Mouse (Mus musculus) kidney, postnatal 0 days (tissue): ENCODE results near the gene Hdac4. TPM values are rescaled to one million over a fixed set of nuclear protein-coding genes. Genes with fewer than 3 reads are reported as not detected.
A peak's percentile ranks its signal among the peaks of the same experiment; 100 is the strongest.

ENCODE experiments used
- ATAC-seq: fragments of 200-750 bp; cut with Nextera tagmentation; replicated peaks from 2 replicates; pipeline ENCODE4 v1.8.0; 2017; ENCODE audit warnings: low read depth, moderate number of reproducible peaks, moderate TSS enrichment, moderate library complexity; ENCODE audit not compliant: low FRiP score
- DNase-seq: peaks from one replicate; pipeline ENCODE4 v3.0.0-alpha.2; 2016; ENCODE audit warnings: low spot score
- H3K27ac ChIP-seq: fragments of 300-500 bp; sonication (generic); 2 replicates; pipeline ENCODE4 v1.5.1; 2014; ENCODE audit warnings: mild to moderate bottlenecking
- H3K27me3 ChIP-seq: fragments of 300-500 bp; sonication (generic); 2 replicates; pipeline ENCODE4 v1.6.1; 2014; ENCODE audit warnings: low read length, mixed read lengths; ENCODE audit not compliant: insufficient read depth
- H3K36me3 ChIP-seq: fragments of 300-500 bp; sonication (generic); 2 replicates; pipeline ENCODE4 v1.6.1; 2014; ENCODE audit warnings: low read length, mixed read lengths; ENCODE audit not compliant: insufficient read depth
- H3K4me1 ChIP-seq: fragments of 300-500 bp; sonication (generic); replicated peaks from 2 replicates; pipeline ENCODE4 v1.6.1; 2014; ENCODE audit warnings: antibody characterized with exemption, low read length, mixed read lengths; ENCODE audit not compliant: insufficient read depth
- H3K4me2 ChIP-seq: fragments of 300-500 bp; sonication (generic); 2 replicates; pipeline ENCODE4 v1.6.1; 2014; ENCODE audit warnings: mild to moderate bottlenecking, low read length, moderate library complexity, mixed read lengths
- H3K4me3 ChIP-seq: fragments of 300-500 bp; sonication (generic); replicated peaks from 2 replicates; pipeline ENCODE4 v1.5.1; 2014; ENCODE audit warnings: low read depth, low read length
- H3K9ac ChIP-seq: fragments of 300-500 bp; sonication (generic); 2 replicates; pipeline ENCODE4 v1.6.1; 2014; ENCODE audit warnings: low read depth, low read length
- H3K9me3 ChIP-seq: fragments of 300-500 bp; sonication (generic); replicated peaks from 2 replicates; pipeline ENCODE4 v1.6.1; 2016; ENCODE audit warnings: low read length, inconsistent platforms, mixed read lengths
- CTCF ChIP-seq: IDR thresholded peaks from 2 replicates; pipeline ENCODE4 v1.5.1; 2016; ENCODE audit warnings: antibody characterized with exemption, low read depth, mild to moderate bottlenecking, moderate library complexity
- WGBS: fragments of 180-500 bp; shearing (Covaris S2); extraction: QIAGEN DNeasy Blood & Tissue Kit; methylation state at CpG from one replicate; pipeline ENCODE4 v1.1.7; 2014; 5-methylcytosine and 5-hydroxymethylcytosine counted together
- polyA plus RNA-seq: library from polyadenylated mRNA; unstranded; fragments of >200 nt; fragmentation: Nextera tagmentation; extraction: Ambion mirVana; gene quantifications from 2 replicates; pipeline ENCODE4 v1.2.1, GENCODE M21; 2015

The Hdac4 gene
- polyA plus RNA-seq, 1 experiment from 2014 or later, result 13.9 TPM

- Histone ChIP-seq H3K4me3 (no peak overlapping the region), H3K27me3 (no peaks in the 10 kb centered on the region), H3K36me3 (no peaks in the 10 kb centered on the region), H3K27ac (no peak overlapping the region), H3K9ac (no peak overlapping the region), H3K4me2 (no peak overlapping the region), H3K9me3 (no peaks in the 10 kb centered on the region), H3K4me1 (no peaks in the 10 kb centered on the region)
- DNase-seq (peak; percentile 27), ATAC-seq (no peak)
- TF ChIP-seq CTCF, result no peak
- WGBS, result 68% methylated on average over 11 of the region's 11 CpGs
Measured at GRCm38 (mm10) chr1:92079982-92080537, 115.4 kb downstream of the Hdac4 start.

- Histone ChIP-seq H3K4me2 (no peak overlapping the region), H3K9ac (no peak overlapping the region), H3K27me3 (no peaks in the 10 kb centered on the region), H3K36me3 (no peaks in the 10 kb centered on the region), H3K4me3 (no peak overlapping the region), H3K27ac (no peak overlapping the region), H3K4me1 (no peaks in the 10 kb centered on the region), H3K9me3 (no peaks in the 10 kb centered on the region)
- DNase-seq (peak; percentile 54), ATAC-seq (no peak)
- 40% methylated on average over 6 of the region's 6 CpGs for WGBS
- no peak for TF ChIP-seq CTCF
Measured at GRCm38 (mm10) chr1:92075312-92075711, 120.2 kb downstream of the Hdac4 start.

GRCm38 (mm10) chr1:92074655-92075054 is 120.8 kb downstream of the Hdac4 start:
- WGBS, result 90% methylated on average over 3 of the region's 3 CpGs
- ATAC-seq, result no peak

GRCm38 (mm10) chr1:92069932-92070677 is 125.4 kb downstream of the Hdac4 start:
- ATAC-seq (no peak), DNase-seq (no peak)
- Histone ChIP-seq H3K9me3 (no peaks in the 10 kb centered on the region), H3K27me3 (no peaks in the 10 kb centered on the region), H3K4me1 (no peaks in the 10 kb centered on the region), H3K4me3 (no peak overlapping the region), H3K36me3 (no peaks in the 10 kb centered on the region), H3K4me2 (no peak overlapping the region), H3K27ac (no peak overlapping the region), H3K9ac (no peak overlapping the region)
- 48% methylated on average over 2 of the region's 2 CpGs for WGBS
- no peak for TF ChIP-seq CTCF

More at GRCm38 (mm10) chr1:92074655-92075054, 120.8 kb downstream of the Hdac4 start:
- no peak for DNase-seq
- no peak for TF ChIP-seq CTCF
- H3K27ac ChIP-seq, result no peak overlapping the region
- H3K4me3 ChIP-seq, result no peak overlapping the region
- no peaks in the 10 kb centered on the region for H3K4me1 ChIP-seq
- H3K36me3 ChIP-seq, result no peaks in the 10 kb centered on the region
- no peaks in the 10 kb centered on the region for H3K9me3 ChIP-seq
- H3K9ac ChIP-seq, result no peak overlapping the region
- no peaks in the 10 kb centered on the region for H3K27me3 ChIP-seq
- H3K4me2 ChIP-seq, result no peak overlapping the region

- Histone ChIP-seq H3K4me3 (no peak overlapping the region), H3K9ac (no peak overlapping the region), H3K36me3 (no peaks in the 10 kb centered on the region), H3K27me3 (no peaks in the 10 kb centered on the region), H3K4me2 (no peak overlapping the region), H3K9me3 (no peaks in the 10 kb centered on the region), H3K4me1 (no peaks in the 10 kb centered on the region), H3K27ac (no peak overlapping the region)
- DNase-seq (no peak), ATAC-seq (no peak)
- no peak for TF ChIP-seq CTCF
- WGBS, result 95% methylated on average over 7 of the region's 7 CpGs
Measured at GRCm38 (mm10) chr1:92069464-92069863, 126.0 kb downstream of the Hdac4 start.

- 82% methylated on average over 5 of the region's 5 CpGs for WGBS
- Histone ChIP-seq H3K4me3 (no peak overlapping the region), H3K4me2 (no peak overlapping the region), H3K27me3 (no peaks in the 10 kb centered on the region), H3K36me3 (no peaks in the 10 kb centered on the region), H3K9ac (no peak overlapping the region), H3K27ac (no peak overlapping the region), H3K9me3 (no peaks in the 10 kb centered on the region), H3K4me1 (peaks cover 11% of the 10 kb centered on the region; the same call in 1 of the 2 replicates)
- no peak for TF ChIP-seq CTCF
- DNase-seq, result no peak
- ATAC-seq, result no peak
Measured at GRCm38 (mm10) chr1:92064307-92064706, 131.2 kb downstream of the Hdac4 start.
